Mouse (Mus musculus) kidney, embryonic 15.5 days (tissue): ENCODE measurements at regions not wholly inside any gene's neighbourhood (a gene's known extent, or its start where the extent isn't known, plus 50 kb on each side); places are given as distances from the start of the nearest gene placed in this dataset.

Source experiments
- ATAC-seq: fragments of 200-750 bp; cut with Nextera tagmentation; replicated peaks from 2 replicates; pipeline ENCODE4 v1.8.0; 2017; ENCODE audit warnings: moderate TSS enrichment; ENCODE audit not compliant: low FRiP score
- H3K27ac ChIP-seq: fragments of 300-500 bp; sonication (generic); 2 replicates; pipeline ENCODE4 v1.5.1; 2015; ENCODE audit warnings: mild to moderate bottlenecking, inconsistent platforms
- H3K27me3 ChIP-seq: fragments of 300-500 bp; sonication (generic); 2 replicates; pipeline ENCODE4 v1.6.1; 2015; ENCODE audit warnings: inconsistent platforms
- H3K36me3 ChIP-seq: fragments of 300-500 bp; sonication (generic); 2 replicates; pipeline ENCODE4 v1.6.1; 2015; ENCODE audit warnings: inconsistent platforms
- H3K4me1 ChIP-seq: fragments of 300-500 bp; sonication (generic); 2 replicates; pipeline ENCODE4 v1.6.1; 2015; ENCODE audit warnings: inconsistent platforms
- H3K4me2 ChIP-seq: fragments of 300-500 bp; sonication (generic); 2 replicates; pipeline ENCODE4 v1.6.1; 2015; ENCODE audit warnings: moderate library complexity, mild to moderate bottlenecking, inconsistent platforms
- H3K4me3 ChIP-seq: fragments of 300-500 bp; sonication (generic); replicated peaks from 2 replicates; pipeline ENCODE4 v1.5.1; 2015; ENCODE audit warnings: mild to moderate bottlenecking, inconsistent platforms
- H3K9ac ChIP-seq: fragments of 300-500 bp; sonication (generic); 2 replicates; pipeline ENCODE4 v1.6.1; 2015; ENCODE audit warnings: mild to moderate bottlenecking, inconsistent platforms
- H3K9me3 ChIP-seq: fragments of 300-500 bp; sonication (generic); replicated peaks from 2 replicates; pipeline ENCODE4 v1.6.1; 2016; ENCODE audit warnings: inconsistent platforms
- WGBS: fragments of 180-500 bp; shearing (Covaris S2); methylation state at CpG from one replicate; pipeline ENCODE4 v1.1.7; 2015; ENCODE audit warnings: mixed read lengths; 5-methylcytosine and 5-hydroxymethylcytosine counted together

DNA sequence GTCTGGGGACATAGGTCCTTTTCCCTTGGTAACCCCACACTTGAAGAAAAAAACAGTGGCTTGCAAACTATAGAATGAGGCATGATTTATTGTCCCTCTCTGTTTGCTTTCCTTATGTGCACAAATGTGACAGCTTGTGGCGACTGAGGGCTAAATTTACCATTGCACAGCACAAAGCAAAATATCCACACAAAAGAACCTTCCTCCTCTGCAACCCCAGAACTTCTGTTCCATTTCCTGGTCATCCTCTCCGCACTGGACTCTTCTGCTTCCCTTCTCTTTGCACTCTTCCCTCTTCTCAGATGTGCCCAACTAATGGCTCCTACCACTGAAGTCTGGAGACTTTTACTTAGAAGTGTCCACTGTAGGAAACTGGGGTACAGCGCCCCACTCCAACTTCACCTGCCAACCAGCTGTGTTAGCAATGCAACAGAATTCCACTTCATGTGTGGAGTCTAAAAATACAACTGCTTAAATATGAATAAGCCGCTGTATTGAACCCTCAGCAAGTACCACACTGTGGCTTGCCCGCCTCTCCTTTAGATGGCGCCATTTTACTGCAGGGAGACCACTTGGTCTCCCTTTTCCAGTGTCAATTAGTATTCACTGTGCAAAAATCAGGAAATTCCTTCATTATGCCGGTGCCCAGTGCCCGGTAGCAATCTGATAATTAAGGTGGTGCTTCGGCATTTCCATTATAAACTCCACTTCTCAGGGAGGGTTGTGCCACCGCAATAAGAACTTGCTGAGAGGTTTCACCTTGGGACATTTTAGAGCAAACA lies 199.6 kb downstream of the Foxa2 start:
- Histone ChIP-seq H3K4me1 (no peaks in the 10 kb centered on the region), H3K9ac (no peak overlapping the region), H3K4me3 (no peak overlapping the region), H3K4me2 (no peak overlapping the region), H3K27ac (no peak overlapping the region), H3K9me3 (no peaks in the 10 kb centered on the region), H3K36me3 (no peaks in the 10 kb centered on the region), H3K27me3 (peaks cover 4% of the 10 kb centered on the region; the same call in 1 of the 2 replicates)
- ATAC-seq: no peak; the same call in 1 of the 2 replicates
- 22% methylated on average over 10 of the region's 10 CpGs for WGBS

DNA sequence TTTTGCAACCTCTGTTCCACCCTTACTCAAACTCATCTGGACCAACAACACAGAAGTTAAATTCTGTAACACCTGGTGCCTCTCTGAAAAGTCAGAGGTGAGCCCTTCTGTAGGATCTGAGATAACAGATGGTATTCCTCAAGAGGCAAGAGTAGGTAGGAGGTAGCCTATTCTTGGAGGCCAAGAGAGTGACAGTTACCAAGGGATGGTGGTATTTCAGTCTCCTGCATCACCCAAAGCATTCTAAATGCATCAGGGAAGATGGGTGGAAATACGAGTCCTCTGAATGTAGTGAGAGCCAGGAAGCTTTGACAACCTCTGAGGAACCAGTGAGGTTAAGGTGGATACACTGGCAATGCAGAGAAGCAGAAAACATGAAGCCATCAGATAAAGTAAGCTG lies 201.5 kb downstream of the Foxa2 start:
- H3K9me3 ChIP-seq: no peaks in the 10 kb centered on the region
- no peak overlapping the region for H3K9ac ChIP-seq
- peaks cover 4% of the 10 kb centered on the region; the same call in 1 of the 2 replicates for H3K27me3 ChIP-seq
- ATAC-seq: no peak
- no peaks in the 10 kb centered on the region for H3K36me3 ChIP-seq
- WGBS: 55% methylated on average over 1 of the region's 1 CpGs
- H3K4me1 ChIP-seq: no peaks in the 10 kb centered on the region
- no peak overlapping the region for H3K27ac ChIP-seq
- no peak overlapping the region for H3K4me2 ChIP-seq
- no peak overlapping the region for H3K4me3 ChIP-seq

DNA sequence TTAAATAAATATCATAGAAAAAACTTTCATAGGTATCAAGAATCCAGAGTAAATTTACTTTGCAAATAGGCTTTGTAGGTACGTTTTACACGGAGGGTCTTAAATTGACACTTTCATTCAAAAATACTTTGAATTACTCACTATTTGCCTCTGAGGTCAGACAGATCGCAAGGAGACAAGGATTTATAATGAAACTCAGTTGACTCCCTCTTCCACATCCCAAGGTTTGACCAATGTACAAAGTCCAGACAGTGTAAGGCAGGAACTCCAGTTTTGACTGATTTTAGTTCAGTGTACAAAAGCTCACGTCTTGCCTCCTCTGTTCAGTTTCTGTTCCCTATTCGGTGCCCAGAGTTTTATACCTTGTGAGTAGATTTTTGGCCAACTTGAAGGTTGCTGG lies 205.8 kb downstream of the Foxa2 start:
- Histone ChIP-seq H3K4me3 (no peak overlapping the region), H3K27ac (no peak overlapping the region), H3K9ac (no peak overlapping the region), H3K36me3 (no peaks in the 10 kb centered on the region), H3K27me3 (no peaks in the 10 kb centered on the region), H3K4me2 (no peak overlapping the region), H3K9me3 (no peaks in the 10 kb centered on the region), H3K4me1 (no peaks in the 10 kb centered on the region)
- 83% methylated on average over 5 of the region's 5 CpGs for WGBS
- ATAC-seq: no peak

DNA sequence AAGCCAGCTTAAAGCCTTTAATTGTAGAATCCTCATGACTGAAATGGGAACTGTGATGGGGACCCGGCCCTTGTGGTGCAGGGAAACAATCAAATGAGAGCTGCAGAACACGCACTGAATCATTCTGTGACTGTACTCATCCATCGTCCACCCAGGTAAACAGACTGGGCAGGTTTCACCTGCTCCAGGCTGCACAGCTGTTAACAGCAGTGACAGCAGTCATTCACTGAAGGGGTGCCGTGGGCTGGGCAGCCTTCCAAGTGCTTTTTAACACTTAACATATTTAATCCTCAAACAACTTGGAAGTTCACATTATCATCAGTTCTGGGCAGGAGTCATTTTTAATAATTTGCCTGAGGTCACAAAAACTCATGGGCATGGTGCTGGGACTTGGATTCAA lies 208.2 kb downstream of the Foxa2 start:
- 78% methylated on average over 4 of the region's 4 CpGs for WGBS
- Histone ChIP-seq H3K4me3 (no peak overlapping the region), H3K27me3 (no peaks in the 10 kb centered on the region), H3K9me3 (no peaks in the 10 kb centered on the region), H3K4me2 (no peak overlapping the region), H3K27ac (no peak overlapping the region), H3K4me1 (no peaks in the 10 kb centered on the region), H3K36me3 (no peaks in the 10 kb centered on the region), H3K9ac (no peak overlapping the region)
- no peak for ATAC-seq

DNA sequence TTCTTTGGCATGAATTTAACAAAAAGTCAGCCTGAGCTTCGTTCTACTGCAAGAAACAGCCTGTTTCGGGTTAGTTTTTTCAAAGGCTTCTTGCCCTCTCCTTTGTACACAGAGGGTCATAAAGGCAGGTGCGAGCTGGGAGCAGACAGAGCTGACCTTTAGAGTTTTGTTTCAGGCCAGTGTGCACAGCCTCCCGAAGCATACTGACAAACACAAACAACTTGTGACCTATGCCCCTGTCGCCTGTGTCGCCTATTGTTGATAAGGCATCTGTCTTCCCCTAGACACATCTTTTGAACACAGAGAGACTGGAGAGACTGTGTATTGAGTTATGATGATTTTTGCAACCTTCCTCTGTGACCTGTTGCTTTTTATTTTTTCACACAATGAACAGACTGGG lies 216.2 kb downstream of the Foxa2 start:
- Histone ChIP-seq H3K27ac (no peak overlapping the region), H3K9ac (no peak overlapping the region), H3K4me1 (no peaks in the 10 kb centered on the region), H3K36me3 (no peaks in the 10 kb centered on the region), H3K9me3 (no peaks in the 10 kb centered on the region), H3K4me2 (no peak overlapping the region), H3K4me3 (no peak overlapping the region), H3K27me3 (no peaks in the 10 kb centered on the region)
- ATAC-seq: no peak
- 19% methylated on average over 6 of the region's 6 CpGs for WGBS

DNA sequence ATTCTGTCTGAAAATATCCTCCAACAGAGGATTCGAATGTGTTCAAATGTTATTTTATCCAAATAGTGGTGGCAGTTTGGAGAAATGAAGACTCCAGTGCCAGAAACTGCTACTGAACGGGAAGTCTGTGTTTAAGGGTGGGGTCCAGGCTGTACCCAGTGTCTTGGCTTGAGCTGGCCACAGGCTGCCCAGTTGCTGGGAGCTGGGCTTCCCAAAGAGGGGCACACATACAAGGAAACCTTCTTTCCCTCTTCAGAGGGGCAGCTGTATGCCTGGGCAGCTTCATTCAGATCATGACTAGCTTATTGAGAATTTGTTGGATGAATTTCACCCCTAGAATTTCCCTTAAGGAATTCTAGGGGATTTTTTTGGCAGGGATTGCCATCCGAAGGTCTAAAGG lies 229.8 kb downstream of the Foxa2 start:
- Histone ChIP-seq H3K36me3 (no peaks in the 10 kb centered on the region), H3K4me1 (no peaks in the 10 kb centered on the region), H3K4me2 (no peak overlapping the region), H3K9ac (no peak overlapping the region), H3K9me3 (no peaks in the 10 kb centered on the region), H3K27me3 (no peaks in the 10 kb centered on the region), H3K4me3 (no peak overlapping the region), H3K27ac (no peak overlapping the region)
- no peak for ATAC-seq
- 78% methylated on average over 3 of the region's 3 CpGs for WGBS

DNA sequence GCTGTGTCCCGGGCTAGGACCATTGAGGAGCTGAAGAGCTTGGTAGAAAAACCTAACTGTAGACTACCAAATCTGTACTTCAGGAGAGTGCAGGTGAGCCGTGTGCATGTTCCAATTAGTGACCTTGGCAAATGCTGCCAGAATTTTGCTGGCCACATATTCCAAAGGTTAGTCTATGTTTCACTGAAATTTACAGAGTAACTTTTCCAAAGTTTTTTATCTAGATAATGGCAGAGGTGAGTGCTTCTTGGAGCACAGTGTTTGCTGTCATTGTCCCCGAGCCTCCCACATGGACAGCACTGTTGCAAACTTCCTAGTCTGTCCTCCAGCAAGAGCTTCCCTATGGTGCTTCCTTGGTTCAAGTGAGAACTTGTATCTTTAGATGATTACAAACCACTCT lies 232.5 kb downstream of the Foxa2 start:
- Histone ChIP-seq H3K4me3 (no peak overlapping the region), H3K27me3 (0 out of 2 replicates have a peak, but pooled peaks cover 4% of the 10 kb centered on the region), H3K36me3 (no peaks in the 10 kb centered on the region), H3K9me3 (no peaks in the 10 kb centered on the region), H3K9ac (no peak overlapping the region), H3K27ac (no peak overlapping the region), H3K4me2 (no peak overlapping the region), H3K4me1 (no peaks in the 10 kb centered on the region)
- ATAC-seq: no peak
- WGBS: 80% methylated on average over 3 of the region's 3 CpGs

DNA sequence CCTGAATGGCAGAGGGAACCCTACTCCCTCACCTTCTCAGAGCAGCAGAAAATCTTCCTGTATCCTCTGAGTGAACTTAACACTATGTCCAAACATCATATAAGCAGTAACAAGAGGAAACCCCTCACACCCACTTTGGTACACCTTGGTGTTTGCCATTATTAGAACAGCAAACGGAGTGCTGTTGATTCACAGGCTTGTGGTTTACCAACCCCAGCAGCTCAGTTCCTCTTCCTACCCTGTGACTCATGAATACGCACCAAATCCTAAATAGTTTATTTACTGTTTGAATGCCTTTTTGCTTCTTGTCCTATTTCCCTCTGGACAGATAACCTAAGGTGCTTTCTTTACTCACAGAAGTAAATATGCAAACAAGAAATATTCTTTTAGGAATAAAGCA lies 233.3 kb downstream of the Foxa2 start:
- Histone ChIP-seq H3K4me2 (no peak overlapping the region), H3K36me3 (no peaks in the 10 kb centered on the region), H3K4me3 (no peak overlapping the region), H3K9ac (no peak overlapping the region), H3K27ac (no peak overlapping the region), H3K9me3 (no peaks in the 10 kb centered on the region), H3K4me1 (no peaks in the 10 kb centered on the region), H3K27me3 (peaks cover 11% of the 10 kb centered on the region)
- ATAC-seq: no peak
- WGBS: 87% methylated on average over 2 of the region's 2 CpGs

DNA sequence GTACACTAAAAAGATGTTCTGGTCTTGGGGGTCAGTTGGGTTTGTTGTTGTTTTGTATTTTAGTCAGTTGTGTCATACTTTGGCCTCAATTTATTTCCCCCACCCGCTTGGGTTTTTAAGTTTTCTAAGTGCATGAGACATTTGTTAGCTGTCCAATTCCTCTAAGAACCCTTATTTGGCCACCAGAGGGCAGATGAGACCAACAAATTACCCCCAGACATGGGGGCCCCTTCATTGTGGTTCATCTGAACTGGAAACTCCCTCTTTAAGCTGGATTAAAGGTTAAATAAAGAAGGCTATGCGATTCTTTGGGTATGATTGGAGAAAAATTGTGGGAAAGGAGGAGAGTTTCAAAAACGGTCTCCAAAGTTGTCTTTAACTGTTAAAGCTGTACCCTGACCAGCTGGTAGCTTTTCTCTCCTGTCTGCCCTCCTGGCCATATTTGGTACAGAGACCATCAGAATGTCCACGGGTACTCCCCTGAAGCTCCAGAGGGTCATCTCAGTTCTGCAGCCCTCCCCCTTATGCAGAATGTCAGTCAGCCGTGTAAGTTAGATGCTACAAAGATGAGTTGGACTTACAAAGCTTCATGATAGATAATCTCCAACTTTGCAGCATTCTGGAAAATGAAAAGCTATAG lies 238.6 kb downstream of the Foxa2 start:
- Histone ChIP-seq H3K4me3 (no peak overlapping the region), H3K9me3 (no peaks in the 10 kb centered on the region), H3K4me2 (no peak overlapping the region), H3K27ac (no peak overlapping the region), H3K4me1 (no peaks in the 10 kb centered on the region), H3K36me3 (no peaks in the 10 kb centered on the region), H3K27me3 (peaks cover 40% of the 10 kb centered on the region), H3K9ac (no peak overlapping the region)
- 46% methylated on average over 5 of the region's 5 CpGs for WGBS
- no peak for ATAC-seq

DNA sequence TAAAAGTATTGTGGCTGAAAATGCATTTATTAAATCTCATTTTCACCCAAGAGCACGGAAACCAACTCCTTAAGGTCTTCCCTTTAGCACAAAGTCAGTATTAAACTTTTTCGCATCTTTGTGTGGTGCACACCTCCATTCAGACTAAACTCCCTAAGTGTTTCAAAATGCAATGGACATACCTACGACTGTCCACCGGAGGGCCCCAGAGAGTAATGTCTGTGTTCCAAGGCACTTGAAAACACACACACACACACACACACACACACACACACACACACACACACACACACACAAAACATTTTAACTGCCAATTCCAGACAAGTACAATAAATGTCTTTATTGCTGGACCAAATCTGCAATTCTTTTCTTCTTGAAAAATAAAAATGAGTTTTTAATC lies 243.7 kb downstream of the Foxa2 start:
- Histone ChIP-seq H3K4me2 (no peak overlapping the region), H3K27me3 (peaks cover 34% of the 10 kb centered on the region), H3K27ac (no peak overlapping the region), H3K36me3 (no peaks in the 10 kb centered on the region), H3K4me3 (no peak overlapping the region), H3K4me1 (no peaks in the 10 kb centered on the region), H3K9ac (no peak overlapping the region), H3K9me3 (no peaks in the 10 kb centered on the region)
- WGBS: 25% methylated on average over 4 of the region's 4 CpGs
- no peak for ATAC-seq

DNA sequence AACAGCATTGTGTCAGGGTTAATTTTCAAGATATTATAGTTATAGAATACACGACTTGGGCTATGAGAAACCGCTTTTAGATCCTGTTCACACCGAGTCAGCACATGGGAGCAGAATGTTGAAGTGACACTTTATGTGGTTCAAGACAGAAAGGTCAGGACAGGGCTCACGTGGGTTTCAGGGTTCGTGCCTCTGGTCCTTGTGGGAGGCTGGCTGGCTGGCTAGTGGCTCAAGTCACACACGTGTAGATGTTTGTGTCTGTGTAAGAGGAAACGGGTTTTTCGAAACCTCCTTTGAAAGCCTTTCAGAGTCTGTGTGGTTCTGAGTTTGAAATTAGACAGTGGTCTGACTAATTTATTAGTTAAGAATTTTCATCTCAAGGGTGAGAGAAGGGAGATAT lies 255.3 kb downstream of the Foxa2 start:
- H3K27me3 ChIP-seq: peaks cover 3% of the 10 kb centered on the region
- H3K36me3 ChIP-seq: no peaks in the 10 kb centered on the region
- H3K9ac ChIP-seq: no peak overlapping the region
- ATAC-seq: no peak
- no peak overlapping the region for H3K4me2 ChIP-seq
- no peaks in the 10 kb centered on the region for H3K9me3 ChIP-seq
- H3K4me1 ChIP-seq: no peaks in the 10 kb centered on the region
- no peak overlapping the region for H3K27ac ChIP-seq
- 67% methylated on average over 8 of the region's 8 CpGs for WGBS
- no peak overlapping the region for H3K4me3 ChIP-seq

DNA sequence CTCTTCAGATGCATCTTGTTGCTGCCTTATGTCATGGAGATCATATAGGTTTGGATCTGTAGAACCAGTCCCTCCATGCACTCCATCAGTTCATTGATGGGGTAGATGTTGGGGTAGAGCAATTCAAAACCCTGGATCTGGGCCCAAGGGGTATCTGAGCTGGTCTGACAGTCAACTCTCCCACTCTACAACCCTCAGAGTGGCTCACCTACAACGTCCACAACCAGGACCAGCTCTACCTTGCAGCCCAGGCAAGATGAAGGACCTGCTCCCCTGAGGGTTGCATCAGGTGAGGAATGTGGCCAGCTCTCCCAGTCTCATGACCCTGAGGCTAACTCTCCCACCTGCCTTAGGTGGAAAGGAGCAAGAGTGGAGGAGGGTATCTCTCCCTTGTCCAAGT lies 256.9 kb downstream of the Foxa2 start:
- no peak overlapping the region for H3K9ac ChIP-seq
- WGBS: 91% methylated on average over 1 of the region's 1 CpGs
- no peaks in the 10 kb centered on the region for H3K36me3 ChIP-seq
- H3K4me3 ChIP-seq: no peak overlapping the region
- no peak for ATAC-seq
- no peak overlapping the region for H3K27ac ChIP-seq
- no peaks in the 10 kb centered on the region for H3K4me1 ChIP-seq
- H3K4me2 ChIP-seq: no peak overlapping the region
- H3K9me3 ChIP-seq: no peaks in the 10 kb centered on the region
- peaks cover 3% of the 10 kb centered on the region; the same call in 1 of the 2 replicates for H3K27me3 ChIP-seq
